Mouse (Mus musculus) ES-E14 (cell line): Measurements from ENCODE around the gene Sec14l4. TPM values are rescaled to one million over a fixed set of nuclear protein-coding genes. Genes with fewer than 3 reads are reported as not detected.
"Not testable (repeated sequence)": the region's sequence is repeated elsewhere in the genome, so short reads cannot be mapped to it uniquely, and the experiment has no call there.

Source experiments
- DNase-seq: peaks from one replicate; pipeline ENCODE4 v3.0.0-alpha.2; 2013; ENCODE audit warnings: low read depth, low spot score
- H3K27ac ChIP-seq: 2 replicates; pipeline ENCODE4 v1.5.1; 2012; ENCODE audit warnings: low read depth, mild to moderate bottlenecking, low read length, moderate library complexity, mixed read lengths; ENCODE audit not compliant: poor library complexity, insufficient read depth, severe bottlenecking
- H3K36me3 ChIP-seq: 2 replicates; pipeline ENCODE4 v1.6.1; 2012; ENCODE audit warnings: mild to moderate bottlenecking, low read length, moderate library complexity, mixed read lengths; ENCODE audit not compliant: control insufficient read depth, poor library complexity, insufficient read depth, severe bottlenecking
- H3K4me1 ChIP-seq, 2 experiments: fragments of 150-350 bp in 1 of 2; sonication (generic) in 1 of 2; 2 replicates each; pipeline ENCODE4 v1.6.1; 2012; ENCODE audit warnings: low read length in 2 of 2, mild to moderate bottlenecking in 1 of 2, mixed read lengths in 1 of 2; ENCODE audit not compliant: control insufficient read depth in 2 of 2, insufficient read depth in 2 of 2, poor library complexity in 1 of 2
- H3K4me3 ChIP-seq, 2 experiments: fragments of 150-350 bp in 1 of 2; sonication (generic) in 1 of 2; 2 replicates each; pipeline ENCODE4 v1.5.1; 2012; ENCODE audit warnings: low read length in 2 of 2, low read depth in 1 of 2, mild to moderate bottlenecking in 1 of 2, mixed read lengths in 1 of 2; ENCODE audit not compliant: insufficient read depth in 1 of 2, poor library complexity in 1 of 2, severe bottlenecking in 1 of 2
- H3K9ac ChIP-seq: 2 replicates; pipeline ENCODE4 v1.6.1; 2012; ENCODE audit warnings: low read depth, mild to moderate bottlenecking, low read length, mixed read lengths; ENCODE audit not compliant: poor library complexity, insufficient read depth, severe bottlenecking
- H3K9me3 ChIP-seq: fragments of 150-350 bp; sonication (generic); 2 replicates; pipeline ENCODE4 v1.6.1; 2012; ENCODE audit warnings: low read depth, mild to moderate bottlenecking, low read length; ENCODE audit not compliant: control insufficient read depth, insufficient read depth
- CHD2 ChIP-seq: IDR thresholded peaks from 2 replicates; pipeline ENCODE4 v1.6.1; 2014; ENCODE audit warnings: mild to moderate bottlenecking, low read depth, low read length, inconsistent platforms
- HCFC1 ChIP-seq: IDR thresholded peaks from 2 replicates; pipeline ENCODE4 v1.6.1; 2012; ENCODE audit warnings: low read length, inconsistent platforms, borderline replicate concordance; ENCODE audit not compliant: insufficient read depth
- MAFK ChIP-seq: IDR thresholded peaks from 2 replicates; pipeline ENCODE4 v1.6.1; 2014; ENCODE audit warnings: mild to moderate bottlenecking, low read depth, low read length, inconsistent platforms; ENCODE audit not compliant: insufficient read depth
- ZC3H11A ChIP-seq: IDR thresholded peaks from 2 replicates; pipeline ENCODE4 v1.6.1; 2012; ENCODE audit warnings: low read depth, mild to moderate bottlenecking, inconsistent platforms, low read length, borderline replicate concordance
- ZNF384 ChIP-seq: IDR thresholded peaks from 2 replicates; pipeline ENCODE4 v1.6.1; 2012; ENCODE audit warnings: low read depth, low read length, inconsistent platforms
- in situ Hi-C, 2 experiments: fragments of 600-800 bp; cut with MboI; formaldehyde crosslinking; loops; one replicate each; pipeline ENCODE4 v1.15.1; 2025; ENCODE audit warnings: low sequenced_read_pairs in 2 of 2, inconsistent platforms in 1 of 2; ENCODE audit not compliant: unreplicated experiment in 2 of 2
- total RNA-seq: library from RNA; depleted of rRNA; stranded (reverse); fragments of 300-350 nt; gene quantifications from 2 replicates; pipeline ENCODE4 v1.2.3, GENCODE M21; 2012

Gene Sec14l4
- total RNA-seq, 1 experiment: 0.94 TPM

- no peak overlapping the region for H3K9ac ChIP-seq
- DNase-seq: no peak
- no peak overlapping the region for H3K27ac ChIP-seq
- TF ChIP-seq CHD2 (no peak), HCFC1 (no peak), ZC3H11A (no peak), MAFK (no peak), ZNF384 (no peak)
- H3K36me3 ChIP-seq: no peaks in the 10 kb centered on the region
- no peaks in the 10 kb centered on the region for H3K9me3 ChIP-seq
- no peak overlapping the region for H3K4me3 ChIP-seq
- in situ Hi-C loops: loop anchor here in 1 of 2 experiments (5.0 kb wide), 1 partner anchor 77 kb away; no protein-coding TSS in a partner anchor
- no peaks in the 10 kb centered on the region for H3K4me1 ChIP-seq
Observed at GRCm38 (mm10) chr11:4005220-4005805, 25.9 kb upstream of the Sec14l4 start.

- Histone ChIP-seq H3K9me3 (no peaks in the 10 kb centered on the region), H3K4me1 (no peaks in the 10 kb centered on the region), H3K27ac (no peak overlapping the region), H3K36me3 (no peaks in the 10 kb centered on the region), H3K9ac (no peak overlapping the region), H3K4me3 (no peak overlapping the region)
- DNase-seq: no peak
- in situ Hi-C loops: loop anchor here in 1 of 2 experiments (5.0 kb wide), 1 partner anchor 76 kb away; no protein-coding TSS in a partner anchor
- no peak for TF ChIP-seq MAFK
- TF ChIP-seq ZC3H11A: no peak
- no peak for TF ChIP-seq HCFC1
- TF ChIP-seq CHD2: no peak
- TF ChIP-seq ZNF384: no peak
Observed at GRCm38 (mm10) chr11:4006462-4006861, 24.8 kb upstream of the Sec14l4 start.

GRCm38 (mm10) chr11:4012616-4013015 is 18.6 kb upstream of the Sec14l4 start:
- H3K9ac ChIP-seq: no peak overlapping the region
- peak; percentile 95 for TF ChIP-seq MAFK
- no peak for TF ChIP-seq ZNF384
- no peak overlapping the region for H3K27ac ChIP-seq
- H3K4me3 ChIP-seq: no peak overlapping the region
- H3K9me3 ChIP-seq: no peaks in the 10 kb centered on the region
- no peaks in the 10 kb centered on the region for H3K36me3 ChIP-seq
- H3K4me1 ChIP-seq: no peaks in the 10 kb centered on the region
- in situ Hi-C loops: no loop called here
- DNase-seq: no peak

- DNase-seq, in situ Hi-C loops, H3K9ac ChIP-seq: not testable (repeated sequence)
Observed at GRCm38 (mm10) chr11:4015796-4016195, 15.5 kb upstream of the Sec14l4 start.

GRCm38 (mm10) chr11:4022111-4022510 is 9.2 kb upstream of the Sec14l4 start:
- H3K9ac ChIP-seq, H3K27ac ChIP-seq, H3K9me3 ChIP-seq, H3K4me1 ChIP-seq, DNase-seq, H3K4me3 ChIP-seq, in situ Hi-C loops, H3K36me3 ChIP-seq: not testable (repeated sequence)

More at GRCm38 (mm10) chr11:4015796-4016195, 15.5 kb upstream of the Sec14l4 start:
- H3K4me1 ChIP-seq, H3K27ac ChIP-seq, H3K9me3 ChIP-seq, H3K36me3 ChIP-seq, H3K4me3 ChIP-seq: not testable (repeated sequence)
